Mouse (Mus musculus) heart, embryonic 11.5 days (tissue): ENCODE measurements around the gene Cacna1s. TPM values are rescaled to one million over a fixed set of nuclear protein-coding genes. Genes with fewer than 3 reads are reported as not detected.

Source experiments
- ATAC-seq: fragments of 200-750 bp; cut with Nextera tagmentation; replicated peaks from 2 replicates; pipeline ENCODE4 v1.8.0; 2017; ENCODE audit warnings: moderate library complexity; ENCODE audit not compliant: insufficient number of reproducible peaks, low FRiP score, low TSS enrichment
- H3K27ac ChIP-seq: fragments of 300-500 bp; sonication (generic); 2 replicates; pipeline ENCODE4 v1.5.1; 2014; ENCODE audit warnings: mild to moderate bottlenecking, low read depth, low read length
- H3K27me3 ChIP-seq: fragments of 300-500 bp; sonication (generic); 2 replicates; pipeline ENCODE4 v1.6.1; 2014; ENCODE audit warnings: mild to moderate bottlenecking, low read length, mixed read lengths; ENCODE audit not compliant: control insufficient read depth, insufficient read depth
- H3K36me3 ChIP-seq: fragments of 300-500 bp; sonication (generic); 2 replicates; pipeline ENCODE4 v1.6.1; 2014; ENCODE audit warnings: mild to moderate bottlenecking, low read length, moderate library complexity, mixed read lengths; ENCODE audit not compliant: control insufficient read depth, insufficient read depth
- H3K4me1 ChIP-seq: fragments of 300-500 bp; sonication (generic); 2 replicates; pipeline ENCODE4 v1.6.1; 2014; ENCODE audit warnings: low read length; ENCODE audit not compliant: control insufficient read depth, insufficient read depth
- H3K4me2 ChIP-seq: fragments of 300-500 bp; sonication (generic); 2 replicates; pipeline ENCODE4 v1.6.1; 2014; ENCODE audit warnings: mild to moderate bottlenecking, moderate library complexity
- H3K4me3 ChIP-seq: fragments of 300-500 bp; sonication (generic); 2 replicates; pipeline ENCODE4 v1.5.1; 2014; ENCODE audit warnings: low read depth, low read length
- H3K9ac ChIP-seq: fragments of 300-500 bp; sonication (generic); 2 replicates; pipeline ENCODE4 v1.6.1; 2014; ENCODE audit warnings: mild to moderate bottlenecking, low read depth, low read length, moderate library complexity
- H3K9me3 ChIP-seq: fragments of 300-500 bp; sonication (generic); replicated peaks from 2 replicates; pipeline ENCODE4 v1.6.1; 2016; ENCODE audit warnings: low read length; ENCODE audit not compliant: control insufficient read depth
- WGBS: fragments of 180-500 bp; shearing (Covaris S2); extraction: QIAGEN DNeasy Blood & Tissue Kit; methylation state at CpG from one replicate; pipeline ENCODE4 v1.1.7; 2014; ENCODE audit not compliant: insufficient replicate concordance; 5-methylcytosine and 5-hydroxymethylcytosine counted together
- polyA plus RNA-seq: library from polyadenylated mRNA; unstranded; fragments of >200 nt; fragmentation: Nextera tagmentation; extraction: Ambion mirVana; gene quantifications from 2 replicates; pipeline ENCODE4 v1.2.1, GENCODE M21; 2014

Gene Cacna1s
- polyA plus RNA-seq, 1 experiment from 2014 or later: 0.79 TPM

GRCm38 (mm10) chr1:136061041-136061789 lies 8.7 kb downstream of the Cacna1s start:
- Histone ChIP-seq H3K27ac (no peak overlapping the region), H3K27me3 (no peaks in the 10 kb centered on the region; the same call in 1 of the 2 replicates), H3K9ac (no peak overlapping the region), H3K9me3 (no peaks in the 10 kb centered on the region), H3K4me1 (peaks cover 12% of the 10 kb centered on the region), H3K4me3 (no peak overlapping the region), H3K4me2 (no peak overlapping the region), H3K36me3 (no peaks in the 10 kb centered on the region)
- WGBS: 58% methylated on average over 9 of the region's 9 CpGs
- ATAC-seq: no peak

GRCm38 (mm10) chr1:136061790-136062141 lies 9.2 kb downstream of the Cacna1s start:
- H3K36me3 ChIP-seq: no peaks in the 10 kb centered on the region
- 84% methylated on average over 7 of the region's 7 CpGs for WGBS
- H3K4me1 ChIP-seq: peaks cover 12% of the 10 kb centered on the region

GRCm38 (mm10) chr1:136063991-136064390 lies 11.4 kb downstream of the Cacna1s start:
- 41% methylated on average over 5 of the region's 5 CpGs for WGBS
- Histone ChIP-seq H3K4me1 (peaks cover 12% of the 10 kb centered on the region), H3K4me2 (no peak overlapping the region), H3K9ac (no peak overlapping the region), H3K27ac (no peak overlapping the region), H3K36me3 (no peaks in the 10 kb centered on the region), H3K27me3 (no peaks in the 10 kb centered on the region; the same call in 1 of the 2 replicates), H3K9me3 (no peaks in the 10 kb centered on the region), H3K4me3 (no peak overlapping the region)
- ATAC-seq: no peak

More at GRCm38 (mm10) chr1:136061790-136062141, 9.2 kb downstream of the Cacna1s start:
- no peak overlapping the region for H3K9ac ChIP-seq
- H3K27me3 ChIP-seq: no peaks in the 10 kb centered on the region; the same call in 1 of the 2 replicates
- no peak overlapping the region for H3K27ac ChIP-seq
- H3K9me3 ChIP-seq: no peaks in the 10 kb centered on the region
- ATAC-seq: no peak
- no peak overlapping the region for H3K4me3 ChIP-seq
- H3K4me2 ChIP-seq: no peak overlapping the region

GRCm38 (mm10) chr1:136066621-136067020 lies 14.1 kb downstream of the Cacna1s start:
- Histone ChIP-seq H3K27me3 (no peaks in the 10 kb centered on the region), H3K4me2 (no peak overlapping the region), H3K36me3 (no peaks in the 10 kb centered on the region), H3K4me3 (no peak overlapping the region), H3K4me1 (peaks cover 12% of the 10 kb centered on the region), H3K27ac (no peak overlapping the region), H3K9me3 (no peaks in the 10 kb centered on the region), H3K9ac (no peak overlapping the region)
- ATAC-seq: no peak
- WGBS: 69% methylated on average over 1 of the region's 1 CpGs

GRCm38 (mm10) chr1:136067579-136067978 lies 15.0 kb downstream of the Cacna1s start:
- WGBS: 67% methylated on average over 3 of the region's 3 CpGs

GRCm38 (mm10) chr1:136076086-136076485 lies 23.5 kb downstream of the Cacna1s start:
- Histone ChIP-seq H3K27me3 (peaks cover 5% of the 10 kb centered on the region), H3K4me2 (no peak overlapping the region), H3K36me3 (no peaks in the 10 kb centered on the region), H3K9ac (no peak overlapping the region), H3K27ac (no peak overlapping the region), H3K4me3 (no peak overlapping the region), H3K4me1 (no peaks in the 10 kb centered on the region), H3K9me3 (no peaks in the 10 kb centered on the region)
- ATAC-seq: no peak
- 3% methylated on average over 3 of the region's 3 CpGs for WGBS

More at GRCm38 (mm10) chr1:136067579-136067978, 15.0 kb downstream of the Cacna1s start:
- no peak overlapping the region for H3K4me3 ChIP-seq
- H3K9ac ChIP-seq: no peak overlapping the region
- H3K9me3 ChIP-seq: no peaks in the 10 kb centered on the region
- H3K4me1 ChIP-seq: peaks cover 12% of the 10 kb centered on the region
- no peak overlapping the region for H3K4me2 ChIP-seq
- no peaks in the 10 kb centered on the region for H3K36me3 ChIP-seq
- no peak overlapping the region for H3K27ac ChIP-seq
- ATAC-seq: no peak
- no peaks in the 10 kb centered on the region for H3K27me3 ChIP-seq

- H3K27ac ChIP-seq: no peak overlapping the region
- peaks cover 5% of the 10 kb centered on the region for H3K27me3 ChIP-seq
- no peak overlapping the region for H3K4me2 ChIP-seq
- no peak overlapping the region for H3K9ac ChIP-seq
- no peaks in the 10 kb centered on the region for H3K4me1 ChIP-seq
- no peaks in the 10 kb centered on the region for H3K36me3 ChIP-seq
- no peak overlapping the region for H3K4me3 ChIP-seq
- H3K9me3 ChIP-seq: no peaks in the 10 kb centered on the region
- ATAC-seq: no peak
- 58% methylated on average over 4 of the region's 4 CpGs for WGBS
Measured at GRCm38 (mm10) chr1:136077656-136078055, 25.1 kb downstream of the Cacna1s start.

GRCm38 (mm10) chr1:136081161-136081560 lies 28.6 kb downstream of the Cacna1s start:
- no peak for ATAC-seq
- H3K9ac ChIP-seq: no peak overlapping the region
- H3K4me1 ChIP-seq: no peaks in the 10 kb centered on the region
- 87% methylated on average over 1 of the region's 1 CpGs for WGBS
- no peaks in the 10 kb centered on the region for H3K9me3 ChIP-seq
- no peak overlapping the region for H3K4me2 ChIP-seq
- H3K27ac ChIP-seq: no peak overlapping the region
- no peak overlapping the region for H3K4me3 ChIP-seq
- H3K27me3 ChIP-seq: peaks cover 7% of the 10 kb centered on the region
- H3K36me3 ChIP-seq: no peaks in the 10 kb centered on the region
